Mouse (Mus musculus) kidney, adult 2 months (tissue): Measurements from ENCODE around the gene Slc16a11. TPM values are rescaled to one million over a fixed set of nuclear protein-coding genes. Genes with fewer than 3 reads are reported as not detected.

Source experiments
- DNase-seq: peaks from one replicate; pipeline ENCODE4 v3.0.0; 2021
- H3K27ac ChIP-seq: fragments of 200-500 bp; 2 replicates; pipeline ENCODE4 v1.5.1; 2012; ENCODE audit warnings: low read depth, low read length, control low read depth, inconsistent platforms; ENCODE audit not compliant: insufficient read depth
- H3K27me3 ChIP-seq: fragments of 200-500 bp; replicated peaks from 2 replicates; pipeline ENCODE4 v1.6.1; 2012; ENCODE audit warnings: mild to moderate bottlenecking, moderate library complexity, low read length, inconsistent platforms; ENCODE audit not compliant: control insufficient read depth, insufficient read depth
- H3K36me3 ChIP-seq: fragments of 200-500 bp; 2 replicates; pipeline ENCODE4 v1.6.1; 2012; ENCODE audit warnings: mild to moderate bottlenecking, moderate library complexity, low read length, inconsistent platforms; ENCODE audit not compliant: control insufficient read depth, insufficient read depth
- H3K4me1 ChIP-seq: fragments of 200-500 bp; 2 replicates; pipeline ENCODE4 v1.6.1; 2011; ENCODE audit warnings: low read length; ENCODE audit not compliant: control insufficient read depth, insufficient read depth
- H3K4me3 ChIP-seq: fragments of 200-500 bp; 2 replicates; pipeline ENCODE4 v1.5.1; 2011; ENCODE audit warnings: mild to moderate bottlenecking, low read depth, low read length, control low read depth; ENCODE audit not compliant: insufficient read depth
- CTCF ChIP-seq: fragments of 200-500 bp; conservative IDR thresholded peaks from 2 replicates; pipeline ENCODE4 v1.5.1; 2011; ENCODE audit warnings: low read depth, mild to moderate bottlenecking, control low read depth, low read length, moderate library complexity, mixed read lengths; ENCODE audit not compliant: insufficient read depth, insufficient read length
- POLR2A ChIP-seq: fragments of 200-500 bp; IDR thresholded peaks from one replicate; pipeline ENCODE4 v1.6.1; 2011; ENCODE audit warnings: low read depth, low read length, control low read depth
- WGBS: fragments of 180-500 bp; shearing (Covaris S2); methylation state at CpG from one replicate; pipeline ENCODE4 v1.1.7; 2018; 5-methylcytosine and 5-hydroxymethylcytosine counted together
- polyA plus RNA-seq: library from polyadenylated mRNA; depleted of rRNA; stranded (reverse); fragments of >200 nt; gene quantifications from 2 replicates; pipeline ENCODE4 v1.2.3, GENCODE M21; 2012

Gene Slc16a11
- polyA plus RNA-seq, 1 experiment, result 36.4 TPM

- peaks cover 18% of the 10 kb centered on the region for H3K4me1 ChIP-seq
- TF ChIP-seq POLR2A, result no peak
- TF ChIP-seq CTCF, result no peak
- DNase-seq, result peak; percentile 1
- H3K36me3 ChIP-seq, result no peaks in the 10 kb centered on the region
- WGBS, result 37% methylated on average over 27 of the region's 27 CpGs
- H3K4me3 ChIP-seq, result peak overlapping the region; percentile 25
- H3K27me3 ChIP-seq, result no peaks in the 10 kb centered on the region
- no peak overlapping the region for H3K27ac ChIP-seq
Observed at GRCm38 (mm10) chr11:70225798-70226601, 13.4 kb downstream of the Slc16a11 start.

- H3K27me3 ChIP-seq, result no peaks in the 10 kb centered on the region
Observed at GRCm38 (mm10) chr11:70226602-70226890, 14.0 kb downstream of the Slc16a11 start.

GRCm38 (mm10) chr11:70227126-70227525 lies 14.6 kb downstream of the Slc16a11 start:
- Histone ChIP-seq H3K36me3 (no peaks in the 10 kb centered on the region), H3K27ac (no peak overlapping the region), H3K4me1 (peaks cover 17% of the 10 kb centered on the region), H3K27me3 (no peaks in the 10 kb centered on the region), H3K4me3 (no peak overlapping the region)
- DNase-seq, result peak; percentile 10
- TF ChIP-seq POLR2A (no peak), CTCF (no peak)
- WGBS, result 36% methylated on average over 5 of the region's 5 CpGs

More at GRCm38 (mm10) chr11:70226602-70226890, 14.0 kb downstream of the Slc16a11 start:
- TF ChIP-seq CTCF (no peak), POLR2A (no peak)
- DNase-seq, result peak; percentile 61
- Histone ChIP-seq H3K4me3 (peak overlapping the region; percentile 25), H3K4me1 (peaks cover 18% of the 10 kb centered on the region), H3K27ac (no peak overlapping the region), H3K36me3 (no peaks in the 10 kb centered on the region)
- 15% methylated on average over 18 of the region's 18 CpGs for WGBS

- H3K36me3 ChIP-seq, result no peaks in the 10 kb centered on the region
- 76% methylated on average over 4 of the region's 4 CpGs for WGBS
- H3K4me1 ChIP-seq, result peaks cover 13% of the 10 kb centered on the region
- TF ChIP-seq CTCF, result no peak
- TF ChIP-seq POLR2A, result no peak
- DNase-seq, result no peak
- H3K4me3 ChIP-seq, result no peak overlapping the region
- H3K27me3 ChIP-seq, result no peaks in the 10 kb centered on the region
- H3K27ac ChIP-seq, result no peak overlapping the region
Observed at GRCm38 (mm10) chr11:70227661-70228245, 15.2 kb downstream of the Slc16a11 start.

GRCm38 (mm10) chr11:70228828-70229227 lies 16.3 kb downstream of the Slc16a11 start:
- DNase-seq, result peak; percentile 91
- H3K27ac ChIP-seq, result peak overlapping the region; percentile 57; the same call in 1 of the 2 replicates
- 2% methylated on average over 19 of the region's 19 CpGs for WGBS
- TF ChIP-seq CTCF, result no peak
- no peaks in the 10 kb centered on the region for H3K27me3 ChIP-seq
- peaks cover 13% of the 10 kb centered on the region for H3K4me1 ChIP-seq
- peak overlapping the region; percentile 49 for H3K4me3 ChIP-seq
- no peaks in the 10 kb centered on the region for H3K36me3 ChIP-seq

GRCm38 (mm10) chr11:70229260-70230010 lies 16.9 kb downstream of the Slc16a11 start, which contains the start of gene Bcl6b:
Gene Bcl6b (minus strand): TSS chr11:70229798.
- no peak for DNase-seq
- Histone ChIP-seq H3K4me3 (peak within 1 kb of the TSS; percentile 49), H3K4me1 (peaks cover 8% of the 10 kb centered on the region), H3K27ac (peak within 1 kb of the TSS; percentile 81), H3K27me3 (no peaks in the 10 kb centered on the region), H3K36me3 (no peaks in the 10 kb centered on the region)
- WGBS, result 2% methylated on average over 39 of the region's 39 CpGs
- TF ChIP-seq POLR2A (no peak), CTCF (no peak)
